Mouse (Mus musculus) spleen, postnatal 36 days (tissue): Measurements from ENCODE around the gene Pigt.
A peak's percentile ranks its signal among the peaks of the same experiment; 100 is the strongest.

Experiments used
- DNase-seq, 2 experiments: peaks; one replicate each; pipeline ENCODE4 v3.0.0; 2022; ENCODE audit warnings: low spot score in 2 of 2, mixed read lengths in 1 of 2

The Pigt gene

GRCm38 (mm10) chr2:164496847-164497690 lies at the start of gene Pigt:
Pigt (plus strand) TSS chr2:164497520.
- DNase-seq, result peak; percentile 87

GRCm38 (mm10) chr2:164448140-164448539 lies 49.2 kb upstream of the Pigt start:
- no peak for DNase-seq

GRCm38 (mm10) chr2:164448921-164449320 lies 48.4 kb upstream of the Pigt start:
- DNase-seq, result no peak

GRCm38 (mm10) chr2:164449341-164450042 lies 47.8 kb upstream of the Pigt start:
- DNase-seq, result no peak

GRCm38 (mm10) chr2:164452000-164452676 lies 45.2 kb upstream of the Pigt start:
- DNase-seq, result no peak

- DNase-seq, result no peak
Observed at GRCm38 (mm10) chr2:164453047-164453757, 44.1 kb upstream of the Pigt start.

GRCm38 (mm10) chr2:164453887-164454500 lies 43.3 kb upstream of the Pigt start:
- no peak for DNase-seq

GRCm38 (mm10) chr2:164454846-164455245 lies 42.5 kb upstream of the Pigt start:
- peak; percentile 23 to 27 for DNase-seq

GRCm38 (mm10) chr2:164455421-164456190 lies 41.7 kb upstream of the Pigt start:
- no peak for DNase-seq

- DNase-seq, result no peak
Observed at GRCm38 (mm10) chr2:164456413-164456812, 40.9 kb upstream of the Pigt start.

- DNase-seq, result peak in 1 of 2 experiments; percentile 31
Observed at GRCm38 (mm10) chr2:164456864-164457300, 40.4 kb upstream of the Pigt start, which contains the start of gene Sys1. Sys1 (plus strand) TSS chr2:164456964.

- no peak for DNase-seq
Observed at GRCm38 (mm10) chr2:164457942-164458341, 39.4 kb upstream of the Pigt start.

- peak; percentile 21 to 37 for DNase-seq
Observed at GRCm38 (mm10) chr2:164458535-164458934, 38.8 kb upstream of the Pigt start.

- DNase-seq, result peak; percentile 97
Observed at GRCm38 (mm10) chr2:164460745-164461551, 36.4 kb upstream of the Pigt start, which contains the start of gene Gm20458. Gm20458 (plus strand) TSS chr2:164460967.

GRCm38 (mm10) chr2:164465161-164465560 lies 32.2 kb upstream of the Pigt start:
- DNase-seq, result no peak

- DNase-seq, result no peak
Observed at GRCm38 (mm10) chr2:164466787-164467186, 30.5 kb upstream of the Pigt start.

- peak; percentile 41 to 57 for DNase-seq
Observed at GRCm38 (mm10) chr2:164470254-164470653, 27.1 kb upstream of the Pigt start.

GRCm38 (mm10) chr2:164473624-164474023 lies 23.7 kb upstream of the Pigt start, which contains the start of gene Trp53tg5:
Trp53tg5 (minus strand) TSS chr2:164473724.
- DNase-seq, result no peak

GRCm38 (mm10) chr2:164485681-164486257 lies 11.6 kb upstream of the Pigt start, which contains the start of gene Dbndd2:
Dbndd2 (plus strand) TSS chr2:164486106.
- no peak for DNase-seq
